Mouse (Mus musculus) CH12F3 (cell line): ENCODE measurements around the gene Olfr859.
"Not testable (repeated sequence)": the region's sequence is repeated elsewhere in the genome, so short reads cannot be mapped to it uniquely, and the experiment has no call there.

Source experiments
- in situ Hi-C: fragments of 300-500 bp; cut with MboI; formaldehyde crosslinking; loops from 2 replicates; pipeline ENCODE4 v1.14.3; 2020; ENCODE audit warnings: low sequenced_read_pairs

The Olfr859 gene

GRCm38 (mm10) chr9:19804606-19805005 lies at the start of gene Olfr859:
Gene Olfr859, plus strand, starts transcription at chr9:19804906.
- in situ Hi-C loops: not testable (repeated sequence)

- in situ Hi-C loops: no loop called here
Observed at GRCm38 (mm10) chr9:19769136-19769535, 35.6 kb upstream of the Olfr859 start.

- in situ Hi-C loops: no loop called here
Observed at GRCm38 (mm10) chr9:19769701-19770100, 35.0 kb upstream of the Olfr859 start.

- in situ Hi-C loops: no loop called here
Observed at GRCm38 (mm10) chr9:19779983-19780382, 24.7 kb upstream of the Olfr859 start, which contains the start of gene Olfr58. Gene Olfr58, plus strand, starts transcription at chr9:19780283.

GRCm38 (mm10) chr9:19803000-19803399 lies 1.7 kb upstream of the Olfr859 start:
- in situ Hi-C loops: no loop called here

- in situ Hi-C loops: no loop called here
Observed at GRCm38 (mm10) chr9:19849647-19850046, 44.9 kb downstream of the Olfr859 start, which contains the start of gene Olfr860. Gene Olfr860, minus strand, starts transcription at chr9:19849747.
